Mouse (Mus musculus): ENCODE results near the gene Pde4b.

Gene Pde4b

DNA sequence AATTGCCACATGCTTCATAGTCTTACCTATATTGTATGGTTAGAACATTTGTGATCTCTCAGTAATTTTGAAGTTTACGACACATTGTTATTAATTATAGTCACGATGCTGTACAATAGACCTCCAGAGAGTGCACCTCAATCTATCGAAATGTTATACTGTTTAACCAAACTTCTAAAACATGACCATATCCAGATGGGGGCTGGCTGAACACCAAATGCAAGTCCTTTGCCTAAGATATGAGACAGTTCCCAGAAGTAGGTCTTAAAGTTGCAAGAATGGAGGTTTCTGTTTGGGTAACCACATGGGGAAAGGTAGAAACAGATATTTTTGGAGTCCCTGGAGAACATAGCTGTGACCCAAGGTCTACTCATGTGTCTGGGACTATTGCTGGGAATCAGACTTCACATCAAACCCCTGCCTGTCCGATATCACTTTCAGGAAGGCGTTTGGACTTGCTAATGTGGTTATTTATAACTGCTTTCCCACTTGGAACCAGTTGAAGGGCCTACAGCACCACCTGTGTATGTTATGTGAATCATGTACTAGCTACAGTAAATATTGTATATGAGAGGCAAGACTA is 452.3 kb downstream of the Pde4b start:
- DNase-seq (ENCODE audit: low spot score), result no peak

- DNase-seq (ENCODE audit: low spot score), result no peak
These were observed 455.6 kb downstream of the Pde4b start for GRCm38 (mm10) chr4:102542976-102543375.

DNA sequence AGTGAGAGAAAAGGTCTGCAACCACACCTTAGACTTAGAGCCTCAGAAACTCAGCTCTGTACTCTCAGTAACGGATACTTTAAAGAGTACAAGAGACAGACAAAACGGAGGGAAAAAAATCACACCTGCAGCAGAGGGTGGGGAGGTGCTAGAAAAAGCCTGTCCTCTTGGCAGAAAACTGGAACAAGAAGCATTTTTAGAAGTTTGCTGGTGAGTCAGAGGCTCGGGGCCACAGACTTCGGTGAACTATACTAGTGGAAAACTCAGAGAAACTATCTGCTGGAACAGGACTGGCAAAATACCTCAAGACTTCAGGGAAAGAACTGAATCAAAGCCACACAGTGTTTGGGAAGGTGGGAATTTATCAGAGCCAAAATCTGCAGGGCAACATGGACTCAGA is 457.9 kb downstream of the Pde4b start:
- no peak for DNase-seq (ENCODE audit: low spot score)

DNA sequence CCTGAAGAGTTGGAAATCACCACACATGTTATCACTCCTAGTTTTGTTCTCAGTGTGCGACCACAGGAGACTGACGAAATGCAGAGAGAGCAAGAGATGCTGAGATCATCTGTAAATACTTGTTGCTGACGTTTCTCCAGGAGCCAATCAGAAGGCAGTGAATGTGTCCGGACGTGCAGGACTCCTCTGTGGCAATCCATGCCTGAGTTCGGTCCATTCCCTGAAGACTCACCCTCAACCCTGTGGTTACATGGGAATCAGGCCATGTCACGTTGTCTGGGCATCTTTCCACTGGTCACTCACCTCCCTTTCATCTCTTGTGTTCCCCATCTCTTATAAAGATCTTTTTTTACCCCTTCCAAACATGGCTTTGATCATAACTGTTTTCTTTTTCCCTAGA is 468.2 kb downstream of the Pde4b start:
- no peak for DNase-seq (ENCODE audit: low spot score)

DNA sequence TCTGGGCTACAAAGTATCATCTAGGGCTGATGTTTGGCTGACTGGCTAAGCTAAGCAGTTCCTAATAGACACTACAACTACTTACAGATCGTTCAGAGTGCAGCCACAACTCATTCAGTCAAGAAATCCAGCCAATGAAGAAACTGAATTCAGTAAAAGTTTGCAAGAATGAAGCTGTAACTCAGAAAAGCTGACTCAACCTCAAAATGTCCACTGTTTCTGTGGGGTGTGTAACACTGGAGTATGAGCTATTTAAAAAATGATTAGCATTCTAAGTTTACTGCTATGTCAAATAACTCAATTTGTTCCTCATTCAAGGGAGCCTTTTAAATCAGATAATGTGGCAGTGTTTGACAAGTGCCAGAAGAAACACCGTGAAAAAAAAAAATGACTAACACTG is 469.7 kb downstream of the Pde4b start:
- no peak for DNase-seq (ENCODE audit: low spot score)

DNA sequence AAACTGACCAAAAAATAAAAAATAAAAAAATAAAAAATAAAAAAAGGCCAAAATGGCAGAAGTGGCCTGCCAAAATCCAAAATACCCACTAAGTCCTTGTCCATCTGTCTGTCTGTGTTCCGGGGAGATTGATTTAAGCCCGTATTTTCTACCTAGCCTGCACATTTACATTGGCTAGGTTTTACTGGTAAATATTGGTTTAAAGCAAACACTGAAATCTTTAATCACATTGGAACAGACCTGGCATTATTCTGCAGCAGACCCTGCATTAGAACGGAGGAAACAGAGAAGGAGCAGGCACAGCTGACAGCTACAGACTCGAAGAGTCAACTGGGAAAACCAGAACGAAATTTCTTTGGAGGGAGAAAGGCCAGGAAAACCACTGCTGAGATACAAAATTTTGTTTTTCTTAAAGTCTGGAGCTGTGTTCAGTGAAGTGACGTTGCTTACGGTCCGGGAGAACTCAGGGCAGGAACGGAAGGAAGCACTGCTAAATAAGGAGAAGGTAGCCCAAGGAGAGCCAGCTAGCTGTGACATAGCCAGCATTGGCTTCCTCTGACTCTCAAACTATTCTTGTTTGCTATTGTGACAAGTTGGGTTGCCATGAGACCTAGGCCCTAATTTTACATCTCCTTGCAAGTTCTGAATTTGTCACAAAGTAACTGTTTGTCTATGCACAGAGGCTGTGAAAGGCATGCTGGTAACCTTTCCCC is 470.3 kb downstream of the Pde4b start:
- DNase-seq (ENCODE audit: low spot score), result no peak

GRCm38 (mm10) chr4:102558328-102558727 is 471.0 kb downstream of the Pde4b start:
- no peak for DNase-seq (ENCODE audit: low spot score)

GRCm38 (mm10) chr4:102560676-102561280 is 473.4 kb downstream of the Pde4b start:
- DNase-seq (ENCODE audit: low spot score), result no peak

DNA sequence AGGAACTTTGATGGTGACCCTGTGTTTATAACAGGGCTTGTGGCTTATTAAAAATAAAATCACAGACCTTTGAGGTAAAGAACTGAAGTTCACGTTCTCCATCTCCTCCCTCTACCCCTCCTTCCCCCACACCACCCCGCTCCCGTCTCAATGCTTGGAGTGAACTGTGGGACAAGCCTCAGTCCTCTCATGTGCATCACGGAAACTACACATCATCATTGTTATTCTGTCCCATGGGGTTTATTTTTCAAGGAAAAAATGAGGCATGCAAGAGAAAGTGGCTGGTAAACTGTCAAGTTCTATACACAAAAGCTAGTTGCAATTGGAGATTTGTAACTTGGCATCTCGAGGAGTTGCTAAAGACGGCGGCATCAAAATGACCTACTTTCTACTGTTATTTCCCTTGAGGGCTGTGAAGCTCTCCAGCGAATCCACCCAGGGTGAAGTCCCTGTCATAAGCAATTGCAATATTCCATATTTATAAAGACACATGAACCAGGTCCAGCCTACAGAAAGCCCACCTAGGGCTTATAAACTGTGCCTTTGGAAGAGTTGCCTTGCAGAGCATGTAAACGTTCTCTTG is 476.0 kb downstream of the Pde4b start:
- no peak for DNase-seq (ENCODE audit: low spot score)

DNA sequence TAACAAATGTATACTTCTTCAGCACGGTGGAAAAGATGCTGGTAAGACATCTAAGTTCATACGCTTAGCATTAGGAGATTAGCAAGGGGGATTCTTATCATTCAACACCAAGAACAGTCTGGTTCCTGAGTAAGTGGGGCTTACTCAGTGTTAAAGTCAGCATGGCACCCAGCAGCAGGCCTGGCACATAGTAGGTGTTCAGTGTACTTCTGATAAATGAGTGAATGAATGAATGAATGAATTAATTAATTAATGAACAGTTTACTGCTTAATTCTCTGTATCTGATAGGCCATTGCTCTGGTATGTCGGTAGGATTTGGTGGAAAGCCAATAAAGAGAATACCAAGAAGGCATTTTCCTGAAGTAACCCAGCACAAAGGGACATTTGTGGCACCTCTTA is 476.9 kb downstream of the Pde4b start:
- no peak for DNase-seq (ENCODE audit: low spot score)

DNA sequence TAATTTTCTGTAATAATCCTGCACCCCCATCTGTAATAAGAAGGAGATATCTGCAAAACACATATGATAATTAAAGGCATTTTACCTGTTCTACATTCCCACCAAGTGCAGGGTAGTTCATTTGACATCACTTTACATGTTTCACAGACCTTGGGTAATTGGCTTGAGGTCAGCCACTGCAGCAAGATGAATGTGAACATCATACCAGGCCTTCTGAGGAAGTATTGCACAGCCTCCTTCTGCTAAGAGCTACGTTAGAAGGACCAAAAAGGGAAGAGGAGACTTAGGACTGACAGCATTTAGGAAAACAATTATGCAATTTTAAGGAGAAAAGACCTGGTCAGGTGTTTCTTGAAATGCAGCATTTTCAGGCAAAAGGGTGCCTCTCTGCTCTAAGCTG is 479.1 kb downstream of the Pde4b start:
- no peak for DNase-seq (ENCODE audit: low spot score)

DNA sequence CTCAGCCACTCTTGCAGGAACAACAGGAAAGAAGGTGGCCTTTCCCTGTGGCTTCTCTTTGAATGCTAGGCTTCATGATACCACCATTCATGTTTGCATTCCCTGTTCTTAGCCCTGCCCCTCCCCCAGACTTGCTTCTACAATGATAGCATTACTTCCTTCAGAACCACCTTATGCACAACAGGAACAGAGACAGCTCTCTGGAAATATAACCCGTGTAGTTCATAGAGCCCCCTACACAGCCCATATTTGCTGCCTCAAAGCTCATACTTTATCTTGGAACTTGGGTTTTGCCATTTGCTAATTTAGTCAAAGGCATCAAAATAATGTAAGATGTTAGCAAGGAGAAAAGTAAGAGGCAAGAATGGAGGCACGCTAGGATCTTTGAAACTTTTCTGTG is 479.8 kb downstream of the Pde4b start:
- no peak for DNase-seq (ENCODE audit: low spot score)

- DNase-seq (ENCODE audit: low spot score), result no peak
These were observed 480.4 kb downstream of the Pde4b start for GRCm38 (mm10) chr4:102567676-102568254.

DNA sequence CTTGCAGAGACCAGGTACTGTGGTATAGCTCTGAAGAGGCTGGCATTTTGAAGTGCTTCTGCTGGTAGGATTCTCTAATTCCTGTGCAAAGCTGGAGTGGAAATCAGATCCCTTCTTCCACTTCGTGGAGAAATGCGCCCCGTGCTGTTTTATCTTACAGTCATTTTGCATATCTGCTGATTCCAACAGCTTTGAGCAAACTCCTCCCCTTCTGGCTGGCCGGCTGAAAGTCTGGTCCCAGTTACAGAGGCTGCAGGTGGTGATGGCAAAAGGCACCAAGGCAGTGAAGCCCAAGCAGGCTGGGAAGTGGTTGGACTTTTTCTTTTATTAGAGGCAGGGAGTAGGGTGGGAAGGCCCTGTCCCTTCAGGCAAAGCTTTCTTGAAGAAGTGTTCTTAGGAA is 481.2 kb downstream of the Pde4b start:
- peak; percentile 29 for DNase-seq (ENCODE audit: low spot score)

DNA sequence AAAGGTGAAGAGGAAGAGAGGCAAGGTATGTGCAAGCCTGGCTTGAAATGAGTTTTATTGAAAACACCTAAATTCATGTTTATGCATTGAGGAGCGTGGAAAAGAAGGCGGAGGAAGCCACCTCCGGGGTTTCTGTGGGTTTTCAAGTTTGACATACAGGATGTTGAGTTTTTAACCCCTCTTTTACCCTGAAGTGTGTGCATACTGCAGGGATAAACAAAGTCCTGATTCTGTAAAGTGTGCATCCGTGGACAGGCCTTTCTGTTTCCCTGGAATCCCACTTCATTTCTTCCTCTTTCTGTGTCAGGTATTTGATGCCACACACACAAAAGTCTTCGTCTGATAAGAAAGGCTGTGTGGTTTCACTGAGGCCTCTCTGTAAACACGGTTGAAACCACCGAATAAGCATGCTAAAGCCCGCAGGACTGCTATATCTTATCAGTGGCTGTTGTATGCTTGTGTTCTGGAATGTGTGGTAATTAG is 481.8 kb downstream of the Pde4b start:
- no peak for DNase-seq (ENCODE audit: low spot score)

GRCm38 (mm10) chr4:102569950-102570765 is 482.8 kb downstream of the Pde4b start:
- DNase-seq (ENCODE audit: low spot score), result peak; percentile 19

- no peak for DNase-seq (ENCODE audit: low spot score)
These were observed 483.5 kb downstream of the Pde4b start for GRCm38 (mm10) chr4:102570766-102571411.

- no peak for DNase-seq (ENCODE audit: low spot score)
These were observed 484.7 kb downstream of the Pde4b start for GRCm38 (mm10) chr4:102572031-102572430.

- DNase-seq (ENCODE audit: low spot score), result no peak
These were observed 485.2 kb downstream of the Pde4b start for GRCm38 (mm10) chr4:102572591-102572990.

GRCm38 (mm10) chr4:102573361-102573781 is 486.0 kb downstream of the Pde4b start:
- DNase-seq (ENCODE audit: low spot score), result no peak

DNA sequence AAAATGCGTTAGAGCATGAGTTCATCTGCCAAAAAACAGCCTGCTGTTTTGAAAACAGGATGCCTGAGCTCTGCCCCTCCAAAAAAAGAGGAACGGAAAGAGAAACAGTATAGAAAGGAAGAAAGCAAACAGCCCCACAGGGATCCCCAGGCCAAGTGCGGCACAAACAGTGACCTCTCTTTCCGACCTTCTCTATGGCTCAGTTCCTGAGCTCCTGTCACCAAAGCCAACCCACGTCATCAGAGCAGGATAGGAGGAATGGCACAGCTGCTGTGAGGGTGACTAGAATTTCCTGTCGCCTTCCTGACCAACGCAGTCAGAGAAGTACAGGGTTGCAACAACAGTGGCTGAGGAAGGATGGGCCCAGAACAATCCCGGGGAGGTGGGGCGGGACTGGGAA is 486.9 kb downstream of the Pde4b start:
- no peak for DNase-seq (ENCODE audit: low spot score)
